Mouse (Mus musculus) right cerebral cortex, postnatal 10 days (tissue): ENCODE measurements around the gene Osbpl10.
A peak's percentile ranks its signal among the peaks of the same experiment; 100 is the strongest.

Experiments
- DNase-seq, 2 experiments: peaks; one replicate each; pipeline ENCODE4 v3.0.0; 2021; ENCODE audit warnings: low spot score in 2 of 2

The Osbpl10 gene

DNA sequence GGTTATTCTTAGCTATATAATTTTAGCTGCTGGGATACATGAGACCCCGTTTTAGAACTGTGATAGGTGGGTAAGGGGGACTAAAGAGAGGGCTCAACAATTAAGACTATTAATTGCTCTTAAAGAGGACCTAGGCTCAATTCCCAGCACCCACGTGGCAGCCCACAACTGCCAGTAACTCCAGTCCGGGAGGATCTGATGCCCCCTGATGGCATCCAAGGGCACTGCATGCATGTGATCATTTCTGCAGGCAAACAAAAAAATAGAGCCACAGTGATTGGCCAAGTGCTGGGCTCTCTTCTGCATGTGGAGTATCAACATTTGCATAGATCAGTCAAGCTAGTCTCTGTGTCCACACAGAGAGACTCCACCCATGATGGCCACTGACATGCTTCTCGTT is 96.8 kb downstream of the Osbpl10 start:
- no peak for DNase-seq

DNA sequence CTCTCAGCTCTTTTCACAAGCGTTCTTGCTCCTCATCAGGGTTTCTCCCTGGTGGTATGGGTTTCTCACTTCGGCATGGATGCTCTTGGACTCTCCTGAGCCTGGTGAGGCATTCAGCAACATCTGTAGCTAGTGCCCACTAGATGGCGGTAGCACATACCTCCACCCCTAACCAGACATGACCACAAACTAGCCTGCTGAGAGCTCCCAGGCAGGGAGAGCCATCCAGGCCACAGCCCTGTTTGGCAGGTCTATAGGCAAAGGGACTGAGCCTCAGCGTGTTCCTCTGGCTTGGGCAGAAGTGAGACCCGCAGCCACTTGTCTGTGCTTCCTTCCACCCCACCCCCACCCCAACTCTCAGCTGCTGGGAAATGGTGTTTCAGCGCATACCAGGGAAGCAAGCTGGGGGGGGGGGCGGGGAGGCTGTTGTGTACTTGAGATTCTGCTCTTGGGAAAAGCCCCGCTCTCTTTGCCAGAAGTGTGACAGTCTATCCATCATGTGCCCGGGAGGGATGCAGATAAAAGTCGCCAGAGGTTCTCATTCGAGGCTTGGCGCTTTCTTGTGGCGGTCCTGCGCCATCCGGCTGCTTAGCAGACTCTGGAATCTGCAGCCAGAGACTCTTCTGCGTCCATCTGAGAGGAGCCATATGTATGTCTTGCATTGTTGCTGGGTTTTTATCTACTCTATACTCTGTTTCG is 110.1 kb downstream of the Osbpl10 start:
- peak; percentile 76 to 77 for DNase-seq

DNA sequence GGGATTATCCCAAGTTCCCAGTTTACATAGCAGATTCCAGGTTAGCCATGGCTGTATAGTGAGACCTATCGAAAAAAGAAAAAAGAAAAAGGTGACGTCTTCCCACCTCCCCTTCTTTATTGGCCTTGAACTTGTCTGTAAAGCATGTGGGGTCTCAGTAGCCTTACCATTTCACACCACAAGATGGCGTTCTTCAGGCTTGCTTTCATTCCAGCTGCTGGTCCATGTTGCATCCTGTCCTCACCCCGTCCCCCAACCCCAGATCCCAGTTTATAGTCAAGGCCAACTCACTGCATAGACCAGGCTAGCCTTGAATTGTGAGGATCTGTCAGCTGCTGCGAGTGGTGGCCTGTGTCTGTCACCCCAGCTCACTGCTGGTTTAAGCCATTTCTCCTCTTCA is 111.3 kb downstream of the Osbpl10 start:
- no peak for DNase-seq

DNA sequence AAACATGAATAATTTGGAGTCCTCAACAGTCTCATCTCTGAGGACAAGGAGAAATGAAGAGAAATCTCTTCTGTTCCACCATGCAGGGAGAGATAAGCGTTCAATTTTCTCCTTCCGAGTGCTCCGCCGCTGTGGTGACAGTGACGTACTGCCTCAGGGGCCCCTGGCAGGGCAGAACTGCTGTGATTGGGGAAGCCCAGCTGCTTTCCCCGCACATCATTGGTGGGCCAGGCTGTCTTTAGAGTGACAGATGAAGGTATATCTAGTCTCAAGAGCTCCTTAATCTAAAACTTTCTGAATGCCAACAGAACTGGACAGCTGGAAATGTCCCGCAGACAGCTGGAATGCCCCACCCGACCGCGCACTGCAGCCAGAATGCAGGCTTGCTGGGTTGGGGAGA is 118.1 kb downstream of the Osbpl10 start:
- no peak for DNase-seq

DNA sequence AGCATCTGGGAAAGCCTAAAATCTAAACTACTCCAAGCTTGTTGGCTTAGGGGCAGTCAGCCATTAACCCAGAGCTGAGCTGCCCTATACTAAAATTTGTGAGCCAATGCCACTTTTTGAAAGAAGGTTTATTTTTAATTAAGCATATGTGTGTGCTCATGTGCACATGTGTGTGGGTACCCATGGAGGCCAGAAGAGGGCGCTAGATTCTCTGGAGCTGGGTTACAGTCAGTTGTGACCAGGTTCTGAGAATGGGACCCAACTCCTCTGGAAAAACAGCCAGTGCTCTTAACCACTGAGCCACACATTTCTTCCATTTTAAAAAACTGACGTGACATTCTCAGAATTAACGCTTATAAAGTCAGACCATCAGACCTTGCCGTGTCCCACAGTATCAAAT is 119.0 kb downstream of the Osbpl10 start:
- no peak for DNase-seq

DNA sequence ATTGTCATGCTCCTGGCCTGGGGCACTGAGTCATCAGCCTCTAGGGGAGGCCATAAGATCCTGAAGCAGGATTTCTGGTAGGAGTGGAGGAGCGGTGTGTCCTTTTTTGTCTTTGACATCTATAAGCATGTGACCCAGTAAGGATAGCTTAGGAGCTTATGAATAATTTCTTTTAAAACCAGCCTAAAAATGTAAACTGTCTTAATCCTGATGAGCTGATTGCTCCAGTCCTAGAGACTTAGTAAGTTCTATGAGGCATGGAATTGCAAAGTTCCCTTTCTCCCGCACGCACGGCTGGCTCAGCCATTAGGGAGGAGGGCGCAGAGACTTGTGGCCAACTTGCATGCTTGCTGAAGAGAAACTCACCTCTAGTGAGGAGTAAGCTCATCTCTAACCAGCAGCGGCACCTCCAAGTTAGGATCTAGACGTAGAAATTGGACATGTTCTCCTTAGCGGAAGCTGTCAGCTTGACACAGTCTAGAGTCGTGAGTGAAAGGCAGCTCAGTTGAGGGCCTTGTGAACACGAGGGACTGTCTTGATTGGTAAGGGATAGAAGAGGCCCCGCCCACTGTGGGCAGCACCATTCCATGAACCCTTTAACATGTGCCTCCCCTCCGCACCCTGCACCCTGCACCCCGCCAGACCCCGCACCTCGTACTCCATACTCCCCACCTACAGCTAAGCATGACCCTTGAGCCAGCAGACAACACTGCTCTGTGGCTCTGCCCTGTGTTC is 122.0 kb downstream of the Osbpl10 start:
- DNase-seq = no peak

DNA sequence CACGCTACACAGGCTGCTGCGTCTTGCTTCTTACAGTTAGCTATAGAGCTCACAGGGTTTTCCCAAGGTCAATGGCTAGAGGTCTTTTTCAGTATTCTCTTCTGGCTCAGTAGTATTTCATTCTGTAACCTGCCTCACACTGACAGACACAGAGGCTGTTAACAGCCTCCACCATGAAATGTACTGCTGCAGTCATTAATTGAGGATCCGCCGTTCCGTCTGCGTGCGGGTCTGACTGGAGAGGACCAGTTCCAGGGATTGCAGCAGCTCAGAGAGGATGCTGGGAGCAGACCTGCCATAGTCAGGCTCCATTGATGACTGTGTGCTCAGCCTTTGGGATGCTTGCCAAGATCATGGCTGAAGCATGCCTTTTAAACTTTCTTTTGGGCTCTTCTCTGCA is 129.1 kb downstream of the Osbpl10 start:
- peak in 1 of 2 experiments; percentile 32 for DNase-seq

DNA sequence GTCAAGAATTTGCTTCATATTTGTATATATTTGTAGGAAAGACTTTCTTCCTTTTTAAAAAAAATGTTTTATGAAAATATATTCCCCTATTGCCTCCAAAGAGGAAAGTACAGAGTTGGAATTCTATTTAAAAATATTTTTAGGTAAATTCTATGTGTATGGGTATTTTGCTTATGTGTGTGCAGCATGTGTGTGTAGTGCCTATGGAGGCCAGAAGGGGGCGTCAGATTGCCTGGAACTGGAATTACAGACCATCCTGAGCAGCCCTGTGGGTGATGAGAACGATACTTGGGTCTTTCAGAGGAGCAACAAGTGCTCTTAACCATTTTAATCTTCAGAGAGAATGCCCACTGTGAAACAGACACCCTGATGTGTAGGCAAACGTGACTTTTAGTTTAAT is 132.3 kb downstream of the Osbpl10 start:
- no peak for DNase-seq

DNA sequence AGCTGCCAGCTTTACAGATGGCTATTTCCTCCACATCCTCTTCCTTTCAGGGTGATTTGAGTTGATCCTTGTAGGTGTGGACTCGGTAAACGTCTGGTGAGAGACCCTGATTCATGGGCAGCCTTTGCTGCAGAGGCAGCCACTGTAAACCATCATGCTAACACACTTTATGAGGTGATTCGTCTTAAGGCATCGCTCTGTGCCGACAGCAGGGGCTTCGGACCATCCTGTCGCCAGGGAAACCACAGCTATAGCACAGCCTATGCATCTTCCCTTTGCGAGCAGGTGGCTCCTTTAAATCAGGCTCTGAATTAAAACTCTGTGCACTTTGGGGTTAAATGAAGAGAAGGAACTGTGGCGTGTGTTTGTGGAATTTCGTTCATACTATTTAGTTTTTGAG is 138.9 kb downstream of the Osbpl10 start:
- DNase-seq = no peak

DNA sequence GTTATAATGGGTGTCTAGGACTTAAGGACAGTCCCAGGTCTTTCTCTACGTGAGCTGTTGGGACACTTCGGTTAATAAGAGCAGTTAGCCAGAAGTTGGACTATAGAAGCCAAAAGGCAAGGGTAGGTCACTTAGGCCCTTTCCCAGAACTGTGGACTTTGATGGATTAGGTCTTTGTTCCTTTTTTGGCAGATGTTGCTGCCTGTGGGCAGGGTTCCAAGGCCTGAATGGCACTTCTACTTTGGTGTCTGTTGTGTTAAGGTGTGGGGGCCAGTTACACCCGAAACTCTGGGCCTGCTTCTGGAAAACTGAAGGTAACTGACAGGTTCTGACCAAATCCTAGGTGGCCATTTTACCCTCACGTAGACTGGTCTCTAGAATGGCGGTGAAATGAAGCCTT is 141.9 kb downstream of the Osbpl10 start:
- peak in 1 of 2 experiments; percentile 36 for DNase-seq

DNA sequence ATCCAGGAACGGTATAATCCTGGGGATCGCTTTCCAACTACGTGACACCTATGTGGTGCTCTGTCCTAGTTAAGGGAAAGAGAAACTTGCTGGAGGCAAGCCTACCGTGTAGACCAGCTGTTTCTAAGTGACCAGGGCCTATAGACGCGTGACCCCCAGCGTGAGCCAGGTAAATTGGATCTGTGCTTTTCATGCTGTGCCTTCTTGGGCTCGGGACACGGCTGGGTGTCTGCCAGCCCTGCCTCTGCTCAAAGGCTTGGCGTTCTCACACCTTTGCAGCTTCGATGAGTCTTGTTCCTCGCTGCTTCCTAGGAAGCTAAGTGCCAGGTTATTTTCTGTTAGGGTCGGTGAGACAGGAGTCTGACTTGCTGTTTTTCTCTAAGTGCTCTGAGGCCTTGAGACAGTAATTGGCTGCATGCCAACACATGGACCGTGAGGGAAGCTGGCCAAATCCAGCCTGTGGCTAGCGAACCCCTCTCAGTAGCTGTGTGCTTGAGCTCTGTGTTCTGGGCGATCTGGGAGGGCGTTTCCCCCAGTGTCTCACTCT is 142.4 kb downstream of the Osbpl10 start:
- DNase-seq = peak; percentile 57 to 60

DNA sequence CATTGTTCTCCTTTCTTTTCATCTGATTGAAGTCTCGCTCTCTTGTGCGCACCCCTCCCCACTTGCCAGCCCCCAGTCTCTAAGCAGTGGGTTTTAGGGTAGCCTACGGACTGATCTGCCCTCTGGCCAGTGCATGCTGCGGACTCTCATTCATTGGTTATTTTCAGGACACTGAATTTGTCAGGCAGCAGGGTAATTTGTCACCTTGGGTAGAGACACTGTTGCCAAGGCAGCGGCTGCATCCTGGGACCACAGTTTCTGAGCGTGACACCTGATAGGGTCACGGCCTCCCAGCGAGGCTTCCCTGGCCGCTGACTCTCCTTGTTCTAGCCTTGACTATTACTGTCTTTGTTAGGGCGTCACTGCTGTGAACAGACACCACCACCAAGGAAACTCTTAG is 149.0 kb downstream of the Osbpl10 start:
- DNase-seq = no peak

DNA sequence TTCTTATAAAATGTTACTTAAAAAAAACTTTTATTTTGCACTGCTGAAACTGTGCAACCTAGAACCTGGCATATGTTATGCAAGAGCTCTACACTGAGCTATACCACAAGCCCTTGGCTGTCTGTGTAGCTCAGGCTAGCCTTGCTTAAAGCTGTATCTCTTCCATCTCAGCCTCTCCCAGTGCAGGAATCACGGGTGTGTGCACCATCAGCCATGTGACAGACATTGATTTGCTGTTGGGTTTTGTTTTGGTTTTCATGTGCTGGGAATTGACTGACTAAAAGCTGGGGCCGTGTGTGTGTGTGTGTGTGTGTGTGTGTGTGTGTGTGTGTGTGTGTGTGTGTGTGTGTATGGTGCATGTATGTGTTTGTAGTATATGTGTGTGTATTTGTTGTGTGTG is 155.6 kb downstream of the Osbpl10 start:
- no peak for DNase-seq

DNA sequence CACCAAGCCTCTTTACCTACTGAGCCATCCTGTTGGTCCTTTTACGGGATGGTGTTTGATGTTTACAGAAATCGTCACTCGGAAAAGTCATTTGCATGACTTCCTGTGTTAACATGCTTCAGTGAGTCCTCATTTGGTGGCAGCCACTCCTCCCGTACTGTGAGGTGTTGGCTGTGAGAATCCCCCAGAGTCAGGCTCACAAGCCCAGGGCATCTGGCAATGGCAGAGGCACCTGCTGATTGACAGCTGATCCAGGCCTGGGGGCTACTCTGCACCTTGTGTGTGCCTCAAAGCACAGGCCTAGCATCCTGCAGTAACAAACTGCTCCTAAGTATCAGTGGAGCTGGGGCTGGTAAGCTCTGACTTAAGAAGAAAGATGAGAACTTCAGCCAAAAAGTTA is 156.4 kb downstream of the Osbpl10 start:
- no peak for DNase-seq

DNA sequence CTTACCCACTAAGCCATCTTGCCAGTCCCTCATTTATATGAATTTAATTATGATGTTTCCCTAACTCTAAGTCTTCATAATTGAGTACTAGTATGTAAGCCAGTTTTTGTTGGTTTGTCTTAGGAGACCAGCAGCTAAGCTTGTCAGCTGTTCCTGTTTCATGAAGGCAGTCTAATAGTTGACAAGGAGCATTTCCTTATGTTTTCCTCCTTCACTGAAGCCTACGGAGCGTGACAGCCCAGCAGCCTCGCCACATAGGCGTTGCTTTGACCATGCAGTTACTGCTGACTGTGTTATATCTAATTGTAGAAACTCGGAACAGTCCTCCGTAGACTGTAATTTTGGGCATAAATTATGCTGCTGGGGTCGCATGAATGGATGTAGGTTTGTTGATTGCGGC is 157.0 kb downstream of the Osbpl10 start:
- DNase-seq = no peak

DNA sequence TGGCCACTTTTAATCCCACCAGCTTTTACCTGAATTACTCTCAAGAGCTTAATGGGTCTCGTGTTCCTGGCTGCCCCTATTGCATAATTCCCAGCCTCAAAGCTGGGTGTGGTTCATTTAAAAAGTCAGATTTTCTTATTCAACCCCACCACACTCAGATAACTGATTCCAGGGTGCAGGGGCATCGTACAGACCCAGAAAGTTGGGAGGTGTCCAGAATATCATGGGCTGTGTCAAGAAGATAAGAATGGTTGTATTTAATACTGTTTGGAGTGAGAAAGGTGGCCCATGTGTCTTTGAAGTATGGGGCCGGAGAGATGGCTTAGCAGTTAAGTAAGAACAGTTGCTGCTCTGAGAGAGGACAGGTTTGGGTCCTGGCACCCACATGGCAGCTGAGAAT is 159.5 kb downstream of the Osbpl10 start:
- no peak for DNase-seq

DNA sequence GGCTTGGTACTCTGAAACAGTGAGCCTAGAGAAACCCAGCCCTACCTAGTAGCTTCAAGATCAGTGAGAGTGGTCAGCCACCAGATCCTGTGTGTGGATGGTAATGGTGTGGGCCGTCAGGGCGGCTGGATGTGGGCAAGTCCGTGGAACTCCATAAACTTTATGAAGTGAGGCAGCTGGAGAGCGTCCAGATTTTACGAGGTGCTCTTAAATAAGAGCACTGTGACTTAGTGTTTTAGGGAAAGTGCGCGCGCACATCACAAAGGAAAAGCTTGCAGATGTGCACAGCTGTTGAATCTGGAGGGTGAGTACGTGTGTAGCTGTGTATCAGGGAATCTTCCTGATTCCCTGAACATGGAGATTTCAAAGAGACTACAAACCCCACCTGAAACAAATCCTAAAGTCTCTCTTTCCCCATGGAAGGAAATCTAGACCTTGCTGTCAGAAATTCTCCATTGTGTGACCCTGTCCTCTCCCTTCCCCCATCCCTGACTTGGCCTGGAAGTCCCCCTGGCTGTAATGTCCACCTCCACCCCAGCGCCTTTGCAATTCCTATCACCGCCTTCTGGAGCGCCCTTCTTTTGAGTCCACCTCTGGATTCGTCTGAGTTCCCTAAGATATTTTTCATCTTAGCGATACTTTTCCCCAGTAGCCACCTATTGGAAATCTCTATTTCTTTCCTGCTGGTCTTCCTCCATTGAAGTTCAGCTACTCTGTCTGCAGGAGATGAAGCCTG is 161.4 kb downstream of the Osbpl10 start:
- DNase-seq = no peak

DNA sequence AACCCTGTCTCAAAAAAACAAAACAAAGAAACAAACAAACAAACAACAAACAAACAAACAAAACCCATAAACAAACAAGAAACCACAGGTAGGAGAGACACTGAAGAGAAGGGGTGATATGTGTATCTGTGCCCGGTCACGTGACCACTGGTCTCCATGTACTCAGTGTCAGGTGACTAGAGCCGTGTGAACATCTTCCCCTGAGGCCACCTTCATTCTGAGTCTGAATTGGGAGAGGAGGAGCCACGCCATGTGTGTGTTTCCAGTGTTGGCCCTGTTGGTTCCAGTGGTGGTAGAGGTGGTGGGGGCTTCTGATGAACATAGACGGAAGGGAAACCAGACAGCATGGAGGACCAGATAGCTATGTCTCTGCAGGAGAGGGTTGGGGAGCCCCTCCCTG is 168.8 kb downstream of the Osbpl10 start:
- no peak for DNase-seq

DNA sequence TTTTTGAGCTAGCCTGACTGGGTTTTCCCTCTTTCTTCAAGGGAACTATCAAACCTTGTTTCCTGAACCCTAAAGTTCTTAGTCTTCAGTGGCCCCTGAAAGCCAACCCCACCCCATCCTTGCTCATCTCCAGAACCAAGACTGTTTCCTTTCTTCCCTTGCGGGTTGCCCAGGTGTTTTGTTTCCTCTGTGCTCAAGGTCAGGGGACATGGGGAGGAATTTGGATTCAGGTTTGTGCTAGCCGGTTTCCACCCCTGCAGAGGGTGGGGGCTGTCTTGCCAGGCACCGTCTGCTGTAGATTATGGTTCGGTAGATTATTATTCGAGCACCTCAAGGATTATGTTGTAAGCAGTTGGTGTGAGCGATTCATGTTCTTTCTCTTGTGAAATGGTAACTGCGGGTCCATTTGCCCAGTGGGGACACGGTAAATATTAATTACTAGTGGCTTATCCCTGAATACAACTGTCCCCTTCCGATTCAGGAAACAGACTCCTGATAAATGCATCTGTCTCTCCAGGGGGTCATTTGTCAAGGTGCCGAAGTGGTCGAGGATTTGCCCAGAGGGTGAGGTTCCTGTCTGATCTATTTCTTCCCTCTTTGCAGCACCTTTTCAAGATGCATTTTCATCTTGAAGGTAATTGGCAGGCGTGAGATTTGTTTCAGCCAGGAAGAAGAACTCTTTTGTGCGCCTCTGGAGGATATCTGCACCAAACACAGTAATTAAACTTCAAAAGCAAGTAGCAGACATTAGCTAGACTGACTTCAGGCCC is 169.4 kb downstream of the Osbpl10 start:
- no peak for DNase-seq

DNA sequence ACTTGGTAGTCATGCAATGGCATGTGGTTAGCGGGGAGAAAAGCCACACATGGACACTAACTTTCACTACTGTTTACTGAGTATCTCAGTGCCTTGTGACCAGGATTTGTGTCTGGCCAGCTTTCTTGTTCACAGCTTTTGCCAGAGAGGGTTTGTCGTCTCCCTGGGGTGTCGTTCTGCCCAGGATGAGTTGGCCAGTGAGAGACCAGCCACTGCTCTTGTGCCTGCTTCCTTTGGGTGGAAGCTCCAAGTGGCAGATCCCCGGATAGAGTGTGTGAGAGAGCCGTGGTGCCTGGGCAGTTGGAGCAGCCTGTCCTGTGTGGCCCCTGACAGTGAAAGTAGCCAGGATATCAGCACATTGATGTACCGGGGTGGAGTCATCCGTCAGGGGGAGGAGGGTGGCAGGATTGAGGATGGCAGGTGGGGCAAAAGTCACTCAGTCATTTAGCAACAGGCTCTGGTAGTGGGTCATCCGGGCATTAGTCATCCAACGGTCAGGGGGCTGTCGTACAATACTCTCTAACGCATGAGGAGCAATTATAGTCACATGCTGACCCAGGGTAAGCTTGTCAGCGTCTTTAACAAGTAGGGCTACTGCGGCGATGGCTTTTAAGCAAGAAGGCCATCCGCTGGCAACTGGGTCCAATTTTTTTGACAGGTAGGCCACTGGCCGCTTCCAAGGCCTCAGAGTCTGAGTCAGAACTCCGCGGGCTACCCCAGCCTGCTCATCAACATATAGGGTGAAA is 170.8 kb downstream of the Osbpl10 start:
- DNase-seq = no peak

DNA sequence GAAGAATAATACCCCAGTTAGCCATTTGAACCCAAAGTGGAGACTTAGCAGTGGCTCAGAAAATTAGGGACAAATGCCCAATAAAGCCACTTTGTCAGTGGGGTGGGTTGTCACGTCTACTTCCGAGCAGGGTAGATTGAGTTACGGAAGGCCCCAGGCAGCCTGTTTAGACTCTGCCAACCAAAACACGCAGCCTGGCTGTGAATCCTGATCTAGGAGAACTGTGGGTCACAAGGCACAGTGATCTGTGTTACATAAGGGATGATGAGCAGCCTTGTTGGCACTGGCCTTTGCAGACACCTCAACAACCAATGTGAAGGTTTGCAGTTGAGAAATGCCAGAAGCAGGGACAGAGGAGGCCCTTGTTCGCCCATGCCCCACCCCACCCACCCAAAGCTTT is 183.2 kb downstream of the Osbpl10 start:
- no peak for DNase-seq
